Mouse (Mus musculus) brain, embryonic 14.5 days (tissue): ENCODE data around the gene Gm11596.
"Not testable (repeated sequence)": the region's sequence is repeated elsewhere in the genome, so short reads cannot be mapped to it uniquely, and the experiment has no call there.

Experiments
- CTCF ChIP-seq: fragments of 200-500 bp; IDR thresholded peaks from 2 replicates; pipeline ENCODE4 v1.5.1; 2012; ENCODE audit warnings: inconsistent platforms, mild to moderate bottlenecking, moderate library complexity, borderline replicate concordance; ENCODE audit not compliant: insufficient read depth, insufficient read length; ENCODE audit errors: extremely low read depth
- POLR2A ChIP-seq: fragments of 200-500 bp; IDR thresholded peaks from 2 replicates; pipeline ENCODE4 v1.6.1; 2012; ENCODE audit warnings: mild to moderate bottlenecking, inconsistent platforms, borderline replicate concordance; ENCODE audit not compliant: poor library complexity, insufficient read depth, insufficient read length, severe bottlenecking; ENCODE audit errors: extremely low read depth

DNA sequence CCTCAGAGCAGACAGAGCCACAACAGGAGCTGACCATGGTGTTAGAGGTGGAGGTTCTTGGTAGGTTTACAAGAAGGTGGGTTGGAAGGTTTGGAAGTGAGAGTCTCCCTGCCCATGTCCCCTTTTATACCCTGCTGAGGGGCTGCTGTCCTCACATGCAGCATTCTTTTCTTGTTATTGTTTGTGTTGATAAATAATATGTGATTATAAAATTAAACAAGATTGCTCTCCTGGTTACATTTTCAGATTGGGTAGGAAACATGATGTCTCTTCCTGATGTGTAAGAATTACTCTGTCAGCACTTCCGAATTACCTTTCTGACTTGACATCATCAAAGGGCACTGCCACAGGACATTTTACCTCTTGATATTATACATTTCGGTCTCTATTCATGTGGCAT lies 22.3 kb upstream of the Gm11596 start, which contains the start of gene Gm11564:
- not testable (repeated sequence) for TF ChIP-seq CTCF, POLR2A
